Mouse (Mus musculus) midbrain, embryonic 10.5 days (tissue): ENCODE measurements around the gene Ptprg. TPM values are rescaled to one million over a fixed set of nuclear protein-coding genes. Genes with fewer than 3 reads are reported as not detected.

Experiments used
- DNase-seq: peaks from one replicate; pipeline ENCODE4 v3.0.0-alpha.2; 2017; ENCODE audit warnings: low spot score
- H3K27ac ChIP-seq: fragments of 300-500 bp; sonication (generic); replicated peaks from 2 replicates; pipeline ENCODE4 v1.5.1; 2016; ENCODE audit warnings: mild to moderate bottlenecking
- H3K27me3 ChIP-seq: fragments of 300-500 bp; sonication (generic); 2 replicates; pipeline ENCODE4 v1.6.1; 2016; ENCODE audit warnings: low read depth, mild to moderate bottlenecking; ENCODE audit not compliant: poor library complexity, severe bottlenecking
- H3K36me3 ChIP-seq: fragments of 300-500 bp; sonication (generic); 2 replicates; pipeline ENCODE4 v1.6.1; 2016; ENCODE audit warnings: mild to moderate bottlenecking, moderate library complexity
- H3K4me1 ChIP-seq: fragments of 300-500 bp; sonication (generic); 2 replicates; pipeline ENCODE4 v1.6.1; 2016
- H3K4me3 ChIP-seq: fragments of 300-500 bp; sonication (generic); 2 replicates; pipeline ENCODE4 v1.5.1; 2016; ENCODE audit warnings: mild to moderate bottlenecking, moderate library complexity
- H3K9me3 ChIP-seq: fragments of 300-500 bp; sonication (generic); replicated peaks from 2 replicates; pipeline ENCODE4 v1.6.1; 2016; ENCODE audit warnings: mild to moderate bottlenecking
- WGBS: fragments of 180-500 bp; shearing (Covaris S2); methylation state at CpG from one replicate; pipeline ENCODE4 v1.1.7; 2016; 5-methylcytosine and 5-hydroxymethylcytosine counted together
- polyA plus RNA-seq: library from polyadenylated mRNA; unstranded; fragments of >200 nt; fragmentation: Nextera tagmentation; extraction: Ambion mirVana; gene quantifications from 2 replicates; pipeline ENCODE4 v1.2.1, GENCODE M21; 2016

The Ptprg gene
- polyA plus RNA-seq, 1 experiment from 2014 or later, result 34.8 TPM

- 88% methylated on average over 11 of the region's 11 CpGs for WGBS
- DNase-seq, result no peak
Observed at GRCm38 (mm10) chr14:12102389-12103325, 549.3 kb downstream of the Ptprg start.

DNA sequence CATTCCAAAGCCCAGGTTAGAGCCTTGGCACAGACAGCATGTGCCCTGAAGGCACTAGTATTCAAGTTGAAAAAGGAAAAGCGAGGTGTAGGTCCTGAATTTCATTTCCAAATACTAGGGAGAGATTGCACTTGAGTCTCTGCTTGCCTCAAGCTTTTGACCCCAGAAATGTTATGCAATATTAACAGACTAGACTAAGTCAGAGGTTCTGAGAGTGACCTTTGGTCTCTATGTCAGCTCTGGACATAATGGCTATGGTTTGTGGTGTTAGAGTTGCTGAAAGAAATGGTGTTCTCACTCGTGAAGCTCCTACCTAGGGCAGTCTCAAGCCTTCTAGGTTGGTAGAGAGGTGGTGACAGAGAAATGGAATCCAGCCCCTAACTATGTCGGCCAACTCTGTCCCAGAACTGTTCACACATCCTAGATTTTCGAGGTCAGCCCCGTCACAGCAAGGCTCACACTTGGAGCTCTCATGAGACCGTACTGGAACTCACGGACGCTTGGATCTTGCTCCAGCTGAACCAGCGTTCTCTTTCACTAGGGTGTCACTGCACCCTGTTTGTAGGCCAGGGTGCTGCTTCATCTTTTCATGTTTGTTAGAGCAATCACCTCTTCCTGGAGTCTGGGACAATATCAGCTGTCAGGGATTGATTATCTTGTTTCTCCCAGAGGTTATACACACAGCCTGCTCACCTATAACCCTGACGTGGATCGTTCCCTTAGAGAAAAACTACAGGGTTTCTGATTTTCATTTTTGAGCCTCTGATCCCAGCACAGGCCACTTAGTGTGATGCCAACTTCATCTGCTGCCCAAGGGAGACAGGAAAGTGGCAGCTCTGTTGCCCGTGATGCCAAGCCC, 551.2 kb downstream of the Ptprg start:
- Histone ChIP-seq H3K4me1 (peaks cover 13% of the 10 kb centered on the region), H3K27me3 (no peaks in the 10 kb centered on the region), H3K9me3 (no peaks in the 10 kb centered on the region), H3K27ac (no peak overlapping the region), H3K36me3 (no peaks in the 10 kb centered on the region), H3K4me3 (no peak overlapping the region)
- DNase-seq, result no peak
- 88% methylated on average over 12 of the region's 12 CpGs for WGBS

More at GRCm38 (mm10) chr14:12102389-12103325, 549.3 kb downstream of the Ptprg start:
- Histone ChIP-seq H3K9me3 (no peaks in the 10 kb centered on the region), H3K4me3 (no peak overlapping the region), H3K27ac (no peak overlapping the region), H3K36me3 (no peaks in the 10 kb centered on the region), H3K4me1 (peaks cover 13% of the 10 kb centered on the region), H3K27me3 (no peaks in the 10 kb centered on the region)

DNA sequence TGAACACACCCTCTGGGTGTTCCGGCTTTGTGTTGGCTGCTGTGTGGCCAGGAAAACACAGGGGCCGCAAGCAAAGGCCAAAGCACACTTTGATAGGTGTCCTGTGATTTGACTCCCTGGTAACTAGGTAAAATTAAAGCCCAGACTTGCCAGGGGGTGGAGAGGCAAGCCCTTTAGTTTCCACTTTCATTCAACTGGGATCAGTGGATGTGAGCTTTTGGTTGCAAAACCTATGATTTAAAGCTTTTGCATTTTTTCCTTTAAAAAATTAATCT, 551.8 kb downstream of the Ptprg start:
- Histone ChIP-seq H3K4me3 (no peak overlapping the region), H3K36me3 (no peaks in the 10 kb centered on the region), H3K9me3 (no peaks in the 10 kb centered on the region), H3K4me1 (peaks cover 11% of the 10 kb centered on the region), H3K27me3 (no peaks in the 10 kb centered on the region), H3K27ac (no peak overlapping the region)
- 77% methylated on average over 2 of the region's 2 CpGs for WGBS
- DNase-seq, result no peak

GRCm38 (mm10) chr14:12105593-12105992, 552.3 kb downstream of the Ptprg start:
- 86% methylated on average over 3 of the region's 3 CpGs for WGBS
- no peaks in the 10 kb centered on the region for H3K36me3 ChIP-seq
- DNase-seq, result no peak

DNA sequence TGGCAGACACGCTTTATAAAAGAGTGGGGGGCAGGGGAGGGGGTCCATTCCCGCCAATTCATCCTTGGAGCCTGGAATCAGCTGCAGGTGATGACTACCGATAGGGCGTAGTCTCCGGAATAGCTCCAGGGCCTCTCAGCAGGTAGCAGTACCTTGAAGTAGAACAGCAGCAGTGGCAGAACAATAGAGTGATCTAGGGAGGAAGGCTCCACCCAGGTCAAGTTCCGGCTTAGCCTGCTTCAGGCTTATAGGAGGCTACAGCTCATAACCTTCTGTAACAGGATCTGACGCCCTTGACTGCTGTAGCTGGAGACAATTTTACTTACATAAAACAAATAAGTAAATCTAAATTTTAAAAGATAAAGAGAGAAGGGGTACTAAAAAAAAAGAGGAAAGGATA, 554.1 kb downstream of the Ptprg start:
- 70% methylated on average over 7 of the region's 7 CpGs for WGBS
- Histone ChIP-seq H3K27ac (no peak overlapping the region), H3K36me3 (0 out of 2 replicates have a peak, but pooled peaks cover 3% of the 10 kb centered on the region), H3K4me1 (peaks cover 3% of the 10 kb centered on the region; the same call in 1 of the 2 replicates), H3K9me3 (no peaks in the 10 kb centered on the region), H3K27me3 (no peaks in the 10 kb centered on the region), H3K4me3 (no peak overlapping the region)
- DNase-seq, result no peak

More at GRCm38 (mm10) chr14:12105593-12105992, 552.3 kb downstream of the Ptprg start:
- Histone ChIP-seq H3K4me3 (no peak overlapping the region), H3K4me1 (peaks cover 6% of the 10 kb centered on the region), H3K9me3 (no peaks in the 10 kb centered on the region), H3K27me3 (no peaks in the 10 kb centered on the region), H3K27ac (no peak overlapping the region)

DNA sequence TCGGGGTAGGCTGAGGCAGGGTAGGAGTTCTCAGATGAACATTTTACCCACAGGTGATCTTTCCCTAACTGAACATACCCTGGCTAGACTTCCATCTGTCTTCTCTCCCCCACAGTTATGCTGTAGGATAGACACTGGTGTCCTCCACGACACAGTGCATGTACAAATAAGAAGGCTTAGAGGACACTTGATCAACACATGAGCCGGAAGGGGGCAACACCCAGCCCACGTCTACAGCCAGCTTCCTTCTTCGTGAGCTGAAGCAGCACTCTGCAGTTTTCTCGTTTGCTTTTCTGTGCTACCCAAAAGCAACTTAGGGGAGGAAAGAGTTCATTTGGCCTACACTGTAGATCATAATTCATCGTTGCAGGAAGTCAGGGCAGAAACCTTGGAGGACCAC, 554.7 kb downstream of the Ptprg start:
- 92% methylated on average over 7 of the region's 7 CpGs for WGBS
- no peak overlapping the region for H3K4me3 ChIP-seq
- no peak for DNase-seq

GRCm38 (mm10) chr14:12112548-12113011, 559.2 kb downstream of the Ptprg start:
- Histone ChIP-seq H3K36me3 (0 out of 2 replicates have a peak, but pooled peaks cover 3% of the 10 kb centered on the region), H3K27ac (no peak overlapping the region), H3K27me3 (no peaks in the 10 kb centered on the region), H3K4me3 (no peak overlapping the region), H3K9me3 (no peaks in the 10 kb centered on the region), H3K4me1 (peaks cover 6% of the 10 kb centered on the region; the same call in 1 of the 2 replicates)
- 72% methylated on average over 2 of the region's 2 CpGs for WGBS
- DNase-seq, result no peak

More for the DNA sequence above, 554.7 kb downstream of the Ptprg start:
- H3K36me3 ChIP-seq, result 0 out of 2 replicates have a peak, but pooled peaks cover 3% of the 10 kb centered on the region
- H3K4me1 ChIP-seq, result peaks cover 6% of the 10 kb centered on the region; the same call in 1 of the 2 replicates
- H3K27me3 ChIP-seq, result no peaks in the 10 kb centered on the region
- H3K9me3 ChIP-seq, result no peaks in the 10 kb centered on the region
- H3K27ac ChIP-seq, result no peak overlapping the region

- 81% methylated on average over 5 of the region's 5 CpGs for WGBS
Observed at GRCm38 (mm10) chr14:12113326-12113725, 560.0 kb downstream of the Ptprg start.

DNA sequence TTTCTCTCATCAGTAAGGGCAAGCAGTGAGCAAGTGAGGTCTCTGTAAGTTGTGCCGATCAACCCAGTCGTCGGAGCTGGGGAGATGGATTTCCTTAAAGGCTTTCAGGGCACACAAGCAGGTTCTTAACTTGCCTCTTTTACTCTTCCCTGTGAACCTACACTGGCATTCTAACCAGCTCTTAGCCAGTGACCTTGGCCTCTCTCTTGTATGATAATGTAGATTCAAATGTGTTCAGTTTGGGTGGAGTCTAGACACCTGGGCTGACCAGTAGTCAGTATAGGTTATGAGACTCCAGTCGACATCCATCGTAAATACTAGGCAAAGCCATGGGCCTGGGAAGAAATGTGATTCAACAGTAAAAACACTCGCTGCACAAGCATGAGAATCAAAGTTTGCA, 560.7 kb downstream of the Ptprg start:
- Histone ChIP-seq H3K9me3 (no peaks in the 10 kb centered on the region), H3K4me3 (no peak overlapping the region), H3K27ac (no peak overlapping the region), H3K36me3 (0 out of 2 replicates have a peak, but pooled peaks cover 3% of the 10 kb centered on the region), H3K4me1 (peaks cover 6% of the 10 kb centered on the region; the same call in 1 of the 2 replicates), H3K27me3 (no peaks in the 10 kb centered on the region)
- 90% methylated on average over 6 of the region's 6 CpGs for WGBS
- DNase-seq, result no peak

More at GRCm38 (mm10) chr14:12113326-12113725, 560.0 kb downstream of the Ptprg start:
- 0 out of 2 replicates have a peak, but pooled peaks cover 3% of the 10 kb centered on the region for H3K36me3 ChIP-seq
- H3K27ac ChIP-seq, result no peak overlapping the region
- peaks cover 6% of the 10 kb centered on the region; the same call in 1 of the 2 replicates for H3K4me1 ChIP-seq
- no peak for DNase-seq
- H3K4me3 ChIP-seq, result no peak overlapping the region
- H3K27me3 ChIP-seq, result no peaks in the 10 kb centered on the region
- H3K9me3 ChIP-seq, result no peaks in the 10 kb centered on the region

GRCm38 (mm10) chr14:12119260-12119659, 565.9 kb downstream of the Ptprg start:
- 88% methylated on average over 8 of the region's 8 CpGs for WGBS
- H3K27me3 ChIP-seq, result no peaks in the 10 kb centered on the region
- no peaks in the 10 kb centered on the region for H3K9me3 ChIP-seq
- no peak overlapping the region for H3K27ac ChIP-seq
- DNase-seq, result no peak
- no peaks in the 10 kb centered on the region for H3K4me1 ChIP-seq
- no peaks in the 10 kb centered on the region for H3K36me3 ChIP-seq
- no peak overlapping the region for H3K4me3 ChIP-seq

GRCm38 (mm10) chr14:12121906-12122305, 568.6 kb downstream of the Ptprg start:
- no peaks in the 10 kb centered on the region for H3K4me1 ChIP-seq
- DNase-seq, result no peak
- no peaks in the 10 kb centered on the region for H3K27me3 ChIP-seq
- no peaks in the 10 kb centered on the region for H3K9me3 ChIP-seq
- no peak overlapping the region for H3K27ac ChIP-seq
- H3K36me3 ChIP-seq, result no peaks in the 10 kb centered on the region
- no peak overlapping the region for H3K4me3 ChIP-seq
- 91% methylated on average over 7 of the region's 7 CpGs for WGBS

GRCm38 (mm10) chr14:12124682-12125081, 571.4 kb downstream of the Ptprg start:
- WGBS, result 86% methylated on average over 3 of the region's 3 CpGs
- no peaks in the 10 kb centered on the region for H3K9me3 ChIP-seq

More at GRCm38 (mm10) chr14:12124682-12125081, 571.4 kb downstream of the Ptprg start:
- Histone ChIP-seq H3K4me3 (no peak overlapping the region), H3K27ac (no peak overlapping the region), H3K36me3 (no peaks in the 10 kb centered on the region), H3K4me1 (no peaks in the 10 kb centered on the region), H3K27me3 (no peaks in the 10 kb centered on the region)
- DNase-seq, result no peak
